Mouse (Mus musculus) CH12.LX (cell line): ENCODE results near the gene Podn. TPM values are rescaled to one million over a fixed set of nuclear protein-coding genes. Genes with fewer than 3 reads are reported as not detected.
A peak's percentile ranks its signal among the peaks of the same experiment; 100 is the strongest.

Experiments
- DNase-seq: peaks from one replicate; pipeline ENCODE4 v3.0.0-alpha.2; 2013; ENCODE audit errors: extremely low read depth
- H3K27ac ChIP-seq: 2 replicates; pipeline ENCODE4 v1.5.1; 2012; ENCODE audit warnings: low read depth, mild to moderate bottlenecking, control low read depth, moderate library complexity; ENCODE audit not compliant: insufficient read depth
- H3K27me3 ChIP-seq: replicated peaks from 2 replicates; pipeline ENCODE3; 2012; ENCODE audit warnings: inconsistent platforms
- H3K36me3 ChIP-seq, 2 experiments: replicated peaks in 1 of 2; 2 replicates each; pipeline versions ENCODE3 to v1.6.1; 2012; ENCODE audit warnings: inconsistent platforms in 1 of 2, low read length in 1 of 2, mild to moderate bottlenecking in 1 of 2, mixed read lengths in 1 of 2, moderate library complexity in 1 of 2; ENCODE audit not compliant: control insufficient read depth in 1 of 2, insufficient read depth in 1 of 2
- H3K4me1 ChIP-seq, 2 experiments: 2 replicates each; pipeline ENCODE4 v1.6.1; 2012; ENCODE audit warnings: inconsistent platforms in 1 of 2, moderate library complexity in 1 of 2; ENCODE audit not compliant: insufficient read depth in 2 of 2, control insufficient read depth in 1 of 2
- H3K4me2 ChIP-seq: 2 replicates; pipeline ENCODE4 v1.6.1; 2012; ENCODE audit warnings: low read depth, mild to moderate bottlenecking, control low read depth; ENCODE audit not compliant: poor library complexity, insufficient read depth, severe bottlenecking
- H3K4me3 ChIP-seq, 3 experiments: fragments of 150-350 bp in 1 of 3; sonication (generic) in 1 of 3; replicated peaks in 1 of 3; 2 replicates each; pipeline versions ENCODE3 to v1.5.1; 2011 to 2012; ENCODE audit warnings: low read depth in 2 of 3, low read length in 2 of 3, mild to moderate bottlenecking in 2 of 3, moderate library complexity in 2 of 3, control low read depth in 1 of 3, improper control_type of control experiment in 1 of 3, inconsistent platforms in 1 of 3, mixed read lengths in 1 of 3; ENCODE audit not compliant: poor library complexity in 1 of 3
- H3K79me2 ChIP-seq: replicated peaks from 2 replicates; pipeline ENCODE4 v1.6.1; 2012; ENCODE audit warnings: mild to moderate bottlenecking, moderate library complexity; ENCODE audit not compliant: control insufficient read depth, poor library complexity, insufficient read depth, severe bottlenecking; ENCODE audit errors: extremely low read depth
- H3K9ac ChIP-seq: 2 replicates; pipeline ENCODE4 v1.6.1; 2012; ENCODE audit warnings: low read depth, mild to moderate bottlenecking, control low read depth, moderate library complexity; ENCODE audit not compliant: insufficient read depth
- H3K9me3 ChIP-seq: replicated peaks from 2 replicates; pipeline ENCODE3; 2012; ENCODE audit warnings: low read length, inconsistent platforms, mixed read lengths
- BHLHE40 ChIP-seq: IDR thresholded peaks from 2 replicates; pipeline ENCODE4 v1.6.1; 2011; ENCODE audit warnings: mild to moderate bottlenecking, low read depth, low read length, improper control_type of control experiment
- CHD1 ChIP-seq: IDR thresholded peaks from 2 replicates; pipeline ENCODE4 v1.6.1; 2012; ENCODE audit warnings: low read depth, low read length, improper control_type of control experiment, inconsistent platforms
- CHD2 ChIP-seq: IDR thresholded peaks from 2 replicates; pipeline ENCODE4 v1.6.1; 2011; ENCODE audit warnings: low read length, improper control_type of control experiment
- CTCF ChIP-seq, 2 experiments: IDR thresholded peaks in 1 of 2; conservative IDR thresholded peaks in 1 of 2; 2 replicates each; pipeline ENCODE4 v1.5.1; 2011 to 2012; ENCODE audit warnings: low read depth in 2 of 2, low read length in 2 of 2, improper control_type of control experiment in 1 of 2, inconsistent platforms in 1 of 2, mild to moderate bottlenecking in 1 of 2, moderate library complexity in 1 of 2
- EP300 ChIP-seq: IDR thresholded peaks from 2 replicates; pipeline ENCODE4 v1.6.1; 2011; ENCODE audit warnings: low read length, improper control_type of control experiment
- GABPA ChIP-seq: IDR thresholded peaks from 2 replicates; pipeline ENCODE4 v1.6.1; 2012; ENCODE audit warnings: low read depth, low read length, improper control_type of control experiment, inconsistent platforms; ENCODE audit not compliant: insufficient replicate concordance
- HCFC1 ChIP-seq: IDR thresholded peaks from 2 replicates; pipeline ENCODE4 v1.6.1; 2012; ENCODE audit warnings: low read depth, mild to moderate bottlenecking, inconsistent platforms, low read length, improper control_type of control experiment
- JUND ChIP-seq: conservative IDR thresholded peaks from 2 replicates; pipeline ENCODE4 v1.6.1; 2011; ENCODE audit warnings: low read depth, low read length, improper control_type of control experiment
- MAX ChIP-seq: IDR thresholded peaks from 2 replicates; pipeline ENCODE4 v1.6.1; 2011; ENCODE audit warnings: low read length, improper control_type of control experiment
- MAZ ChIP-seq: IDR thresholded peaks from 2 replicates; pipeline ENCODE4 v1.6.1; 2012; ENCODE audit warnings: low read depth, mild to moderate bottlenecking, inconsistent platforms, low read length, improper control_type of control experiment, moderate library complexity
- MEF2A ChIP-seq: IDR thresholded peaks from 2 replicates; pipeline ENCODE4 v1.6.1; 2014; ENCODE audit warnings: low read depth, mild to moderate bottlenecking, inconsistent platforms, low read length, improper control_type of control experiment, borderline replicate concordance
- MYC ChIP-seq: IDR thresholded peaks from 2 replicates; pipeline ENCODE4 v1.6.1; 2011; ENCODE audit warnings: low read depth, mild to moderate bottlenecking, improper control_type of control experiment, low read length
- NELFE ChIP-seq: IDR thresholded peaks from 2 replicates; pipeline ENCODE4 v1.6.1; 2011; ENCODE audit warnings: low read depth, low read length, improper control_type of control experiment
- NRF1 ChIP-seq: IDR thresholded peaks from 2 replicates; pipeline ENCODE4 v1.6.1; 2014; ENCODE audit warnings: low read depth, mild to moderate bottlenecking, inconsistent platforms, low read length, improper control_type of control experiment, moderate library complexity
- PAX5 ChIP-seq: IDR thresholded peaks from 2 replicates; pipeline ENCODE4 v1.6.1; 2012; ENCODE audit warnings: low read length, inconsistent platforms, mixed read lengths
- POLR2A ChIP-seq: IDR thresholded peaks from 2 replicates; pipeline ENCODE4 v1.6.1; 2011; ENCODE audit warnings: low read depth, mild to moderate bottlenecking, improper control_type of control experiment, low read length
- POLR2AphosphoS2 ChIP-seq: IDR thresholded peaks from 2 replicates; pipeline ENCODE4 v1.6.1; 2011; ENCODE audit warnings: low read depth, low read length, improper control_type of control experiment
- RAD21 ChIP-seq: IDR thresholded peaks from 2 replicates; pipeline ENCODE4 v1.6.1; 2011; ENCODE audit warnings: low read depth, mild to moderate bottlenecking, low read length, improper control_type of control experiment, moderate library complexity
- RCOR1 ChIP-seq: conservative IDR thresholded peaks from 2 replicates; pipeline ENCODE4 v1.6.1; 2012; ENCODE audit warnings: low read depth, mild to moderate bottlenecking, inconsistent platforms, low read length, improper control_type of control experiment
- TBP ChIP-seq: conservative IDR thresholded peaks from 2 replicates; pipeline ENCODE4 v1.6.1; 2011; ENCODE audit warnings: low read depth, low read length, improper control_type of control experiment
- UBTF ChIP-seq: IDR thresholded peaks from 2 replicates; pipeline ENCODE4 v1.6.1; 2012; ENCODE audit warnings: low read depth, mild to moderate bottlenecking, inconsistent platforms, low read length, improper control_type of control experiment, moderate library complexity
- USF2 ChIP-seq: conservative IDR thresholded peaks from 2 replicates; pipeline ENCODE4 v1.6.1; 2011; ENCODE audit warnings: low read depth, low read length, improper control_type of control experiment
- ZC3H11A ChIP-seq: IDR thresholded peaks from 2 replicates; pipeline ENCODE4 v1.6.1; 2012; ENCODE audit warnings: low read depth, mild to moderate bottlenecking, inconsistent platforms, low read length, improper control_type of control experiment
- ZKSCAN1 ChIP-seq: IDR thresholded peaks from 2 replicates; pipeline ENCODE4 v1.6.1; 2012; ENCODE audit warnings: low read depth, inconsistent platforms, low read length, improper control_type of control experiment, borderline replicate concordance
- dilution Hi-C: fragments of 300-500 bp; cut with MboI; formaldehyde crosslinking; loops from 2 replicates; pipeline ENCODE4 v1.14.3; 2020; ENCODE audit warnings: low sequenced_read_pairs; ENCODE audit not compliant: extremely low pct_unique_long_range_greater_than_20kb, extremely low pct_ligation_motif_present
- in situ Hi-C: fragments of 300-500 bp; cut with MboI; formaldehyde crosslinking; loops from 3 replicates; pipeline ENCODE4 v1.14.3; 2019; ENCODE audit warnings: low sequenced_read_pairs, low pct_ligation_motif_present, low pct_unique_long_range_greater_than_20kb, mixed read lengths
- polyA plus RNA-seq: library from polyadenylated mRNA; unstranded; fragments of >175 nt; gene quantifications from 2 replicates; pipeline ENCODE4 v1.2.1, GENCODE M21; 2012; ENCODE audit warnings: low read depth; ENCODE audit not compliant: insufficient read length
- total RNA-seq, 2 experiments: library from RNA; depleted of rRNA; stranded (reverse); fragments of 300-350 nt in 1 of 2; fragments of >200 nt in 1 of 2; gene quantifications; 2 replicates each; pipeline ENCODE4 v1.2.3; 2012 to 2014

Podn gene
- total and polyA plus RNA-seq, 3 experiments = 0.04 TPM; not detected in 2

- TF ChIP-seq EP300 = no peak
- no peak for TF ChIP-seq GABPA
- no peak for TF ChIP-seq CHD1
- no peak for TF ChIP-seq ZKSCAN1
- TF ChIP-seq MAZ = no peak
- no peak for TF ChIP-seq CTCF (conservative IDR thresholded peaks at IDR 0.05 in 1 of 2, IDR thresholded peaks at IDR 0.05 in 1 of 2; ENCODE audit: low read depth in 2 of 2, low read length in 2 of 2)
- no peak for TF ChIP-seq UBTF
- TF ChIP-seq RCOR1 = no peak
- TF ChIP-seq RAD21 = no peak
- no peak for TF ChIP-seq NELFE
- TF ChIP-seq USF2 = no peak
- TF ChIP-seq POLR2AphosphoS2 = no peak
- TF ChIP-seq HCFC1 = no peak
- TF ChIP-seq TBP = no peak
- TF ChIP-seq JUND = no peak
- no peak for TF ChIP-seq MYC
- H3K36me3 ChIP-seq = no peaks in the 10 kb centered on the region
- H3K4me2 ChIP-seq = peak overlapping the region; percentile 42; the same call in 1 of the 2 replicates
- in situ Hi-C loops = no loop called here
- H3K9me3 ChIP-seq = no peaks in the 10 kb centered on the region
- DNase-seq = no peak
- no peak overlapping the region for H3K9ac ChIP-seq
- peaks cover 0 to 5% of the 10 kb centered on the region in 2 experiments; a peak in 1 of 4 replicates for H3K4me1 ChIP-seq
- H3K79me2 ChIP-seq = no peaks in the 10 kb centered on the region
- H3K4me3 ChIP-seq = no peak overlapping the region
- no peak overlapping the region for H3K27ac ChIP-seq
- H3K27me3 ChIP-seq = peaks cover 5% of the 10 kb centered on the region
- dilution Hi-C loops = no loop called here
Measured at GRCm38 (mm10) chr4:108031502-108032351, 64.5 kb downstream of the Podn start.

GRCm38 (mm10) chr4:108030888-108031501, 65.2 kb downstream of the Podn start:
- no peak overlapping the region for H3K9ac ChIP-seq
- dilution Hi-C loops = no loop called here
- no peaks in the 10 kb centered on the region for H3K79me2 ChIP-seq
- H3K27ac ChIP-seq = no peak overlapping the region
- TF ChIP-seq PAX5 (no peak), EP300 (no peak), CHD1 (no peak), MEF2A (no peak), ZKSCAN1 (no peak), MYC (no peak), MAZ (no peak), BHLHE40 (no peak), GABPA (no peak), USF2 (no peak), NRF1 (no peak), POLR2AphosphoS2 (no peak), ZC3H11A (no peak), RCOR1 (no peak), MAX (no peak), CHD2 (no peak), POLR2A (no peak)
- TF ChIP-seq, all 38 proteins: peak for 0
- Histone ChIP-seq H3K4me3 (no peak overlapping the region), H3K4me1 (peaks cover 0 to 5% of the 10 kb centered on the region in 2 experiments; a peak in 1 of 4 replicates), H3K27me3 (peaks cover 5% of the 10 kb centered on the region), H3K4me2 (peak overlapping the region; percentile 42), H3K9me3 (no peaks in the 10 kb centered on the region), H3K36me3 (no peaks in the 10 kb centered on the region)
- in situ Hi-C loops = no loop called here
- no peak for DNase-seq
